Mouse (Mus musculus): ENCODE data around the gene Gm10256. TPM values are rescaled to one million over a fixed set of nuclear protein-coding genes. Genes with fewer than 3 reads are reported as not detected.

Gene Gm10256
- not detected for polyA plus RNA-seq (2017; shearing (Covaris generic))

DNA sequence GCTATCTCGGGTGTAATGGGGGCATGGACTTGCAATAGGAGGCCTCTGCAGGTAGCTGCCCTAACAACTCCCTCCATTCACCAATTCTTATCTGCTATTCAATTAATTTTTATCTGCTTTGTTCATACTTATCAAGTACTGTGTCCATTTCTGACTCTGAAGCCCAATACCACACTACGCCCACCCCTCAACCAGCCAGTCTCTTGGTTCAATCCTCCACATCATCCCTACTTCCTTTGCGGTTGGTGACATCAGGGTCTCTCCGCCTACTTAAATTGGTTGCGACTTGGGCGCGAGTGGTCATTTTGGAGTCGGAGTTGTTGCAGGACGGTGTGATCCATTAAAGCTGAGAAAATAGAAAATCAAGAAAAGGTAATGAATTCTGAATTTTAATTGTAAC, at the start of gene Gm10256, which contains the start of gene Rbmy:
Gene Gm10256 (plus strand): TSS at position 320 of the 400 bp plus-strand sequence.
Gene Rbmy (plus strand): TSS at position 301 of the 400 bp plus-strand sequence.

DNA sequence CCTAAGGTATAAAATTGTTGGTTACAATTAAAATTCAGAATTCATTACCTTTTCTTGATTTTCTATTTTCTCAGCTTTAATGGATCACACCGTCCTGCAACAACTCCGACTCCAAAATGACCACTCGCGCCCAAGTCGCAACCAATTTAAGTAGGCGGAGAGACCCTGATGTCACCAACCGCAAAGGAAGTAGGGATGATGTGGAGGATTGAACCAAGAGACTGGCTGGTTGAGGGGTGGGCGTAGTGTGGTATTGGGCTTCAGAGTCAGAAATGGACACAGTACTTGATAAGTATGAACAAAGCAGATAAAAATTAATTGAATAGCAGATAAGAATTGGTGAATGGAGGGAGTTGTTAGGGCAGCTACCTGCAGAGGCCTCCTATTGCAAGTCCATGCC, 34.4 kb upstream of the Gm10256 start, which contains the start of gene Gm4064:
Gene Gm4064 (minus strand): TSS at position 101 of the 400 bp plus-strand sequence.

GRCm38 (mm10) chrY:2900689-2901088, 70.2 kb downstream of the Gm10256 start, which contains the start of gene Gm10352:
Gene Gm10352 (plus strand): TSS chrY:2900989.

Other genes with a start within 250 kb of the Gm10256 start
- not detected for gene H2al2c, start 231.6 kb upstream of the Gm10256 start, polyA plus RNA-seq (2017; shearing (Covaris generic))
- not detected for gene Sry, start 167.0 kb upstream of the Gm10256 start, polyA plus RNA-seq (2017; shearing (Covaris generic))
- gene H2al2b, start 110.0 kb upstream of the Gm10256 start, polyA plus RNA-seq (2017; shearing (Covaris generic)) = not detected
- not detected for gene Gm4064, start 34.5 kb upstream of the Gm10256 start, polyA plus RNA-seq (2017; shearing (Covaris generic))
- not detected for gene Rbmy, start within 50 bp of the Gm10256 start, polyA plus RNA-seq (2017; shearing (Covaris generic))
- not detected for gene Gm10352, start 70.3 kb downstream of the Gm10256 start, polyA plus RNA-seq (2017; shearing (Covaris generic))
- not detected for gene Gm29289, start 101.9 kb downstream of the Gm10256 start, polyA plus RNA-seq (2017; shearing (Covaris generic))

All from CD4-positive, CD25-positive, alpha-beta regulatory T cell (primary cell).